Mouse (Mus musculus): ENCODE data around the gene C1ql3. TPM values are rescaled to one million over a fixed set of nuclear protein-coding genes. Genes with fewer than 3 reads are reported as not detected.

The C1ql3 gene
- 0.17 and 1.2 TPM in 2 replicates for polyA plus RNA-seq (2012; ENCODE audit: low replicate concordance)

GRCm38 (mm10) chr2:13011472-13011871 lies at the start of gene C1ql3:
C1ql3 (minus strand) TSS chr2:13011806.

Other genes starting within 250 kb of the C1ql3 start
- gene Pter, start 87.8 kb downstream of the C1ql3 start, polyA plus RNA-seq (2012; ENCODE audit: low replicate concordance) = 0.11 and 0.47 TPM in 2 replicates